In genomic region chr2:84703497-84703896, GRCm38 (mm10) we compare ENCODE assay signal across 18 mouse cellular contexts. TPM values are rescaled to one million over a fixed set of nuclear protein-coding genes. Genes with fewer than 3 reads are reported as not detected.
DNase-seq lines count a peak whose midpoint lies in the region; ATAC-seq lines count a peak whose summit lies in the region.
"Had no signal": no experiment of that assay in that cellular context is flagged by ENCODE, and none has a peak within 500 bp of the region (broad histone marks: within the 10 kb centered on the region; RNA-seq: fewer than 3 reads in every experiment).

No protein-coding gene starts in this region.

- DNase-seq in heart, adult 11 months = peak; percentile 6
- DNase-seq in heart, adult 18-20 months = no peak
- DNase-seq in retina, adult 2 months (ENCODE audit: low read depth, low spot score) = peak; percentile 58
- no peak for DNase-seq in retina, embryonic 14.5 days (ENCODE audit: low spot score)
- DNase-seq in retina, postnatal 7 days (ENCODE audit: low read depth, low spot score) = peak; percentile 25
- DNase-seq in left cerebral cortex, adult 11 months (ENCODE audit: low spot score) = no peak
- no peak for DNase-seq in adrenal gland, postnatal 4 days (ENCODE audit: low spot score in 2 of 2)
- DNase-seq: adrenal gland, adult 8-10 months; adrenal gland, postnatal 25 days; cerebellum, adult 18-20 months; cerebellum, adult 9-11 months; cerebellum, postnatal 25 days; embryo, embryonic 11 days; gastrocnemius, postnatal 25 days had no signal

- peak; percentile 58; the same call in 1 of the 2 replicates for ATAC-seq in megakaryocyte progenitor cell, adult 5-6 weeks (replicated peaks; ENCODE audit: poor library complexity)
- ATAC-seq: activated CD4-positive, CD25-positive, alpha-beta regulatory T cell, adult 4 months; forebrain, embryonic 15.5 days had no signal

RNA-seq across cellular contexts. Expression of gene Zdhhc5, which starts 11.5 kb away (rescaled TPM):
- 10 to 100 TPM; 63.2 to 64.3 TPM for total RNA-seq in heart, adult 18-20 months (2021)
- total RNA-seq in megakaryocyte progenitor cell, adult 5-6 weeks (2015) = 44.0 and 46.1 TPM in 2 replicates
- total RNA-seq in megakaryocyte progenitor cell, adult 5-6 weeks (2017) = 29.1 and 30.6 TPM in 2 replicates
- 10 to 100 TPM; 52.5 to 61.7 TPM for total RNA-seq in adrenal gland, postnatal 4 days (2021)

RNA-seq across cellular contexts. Expression of gene Clp1, which starts 23.7 kb away (rescaled TPM):
- 1 to 10 TPM; 4.3 to 4.4 TPM for total RNA-seq in heart, adult 18-20 months (2021)
- 42.5 and 44.7 TPM in 2 replicates for total RNA-seq in megakaryocyte progenitor cell, adult 5-6 weeks (2015)
- 37.3 and 43.5 TPM in 2 replicates for total RNA-seq in megakaryocyte progenitor cell, adult 5-6 weeks (2017)
- total RNA-seq in adrenal gland, postnatal 4 days (2021) = 10 to 100 TPM; 13.0 to 15.2 TPM

RNA-seq across cellular contexts. Expression of gene Tmx2, which starts 24.6 kb away (rescaled TPM):
- 100 to 1,000 TPM; 114 to 150 TPM for total RNA-seq in heart, adult 18-20 months (2021)
- 75.6 and 78.6 TPM in 2 replicates for total RNA-seq in megakaryocyte progenitor cell, adult 5-6 weeks (2015)
- total RNA-seq in megakaryocyte progenitor cell, adult 5-6 weeks (2017) = 48.1 and 51.0 TPM in 2 replicates
- total RNA-seq in adrenal gland, postnatal 4 days (2021) = 100 to 1,000 TPM; 114 to 116 TPM

RNA-seq across cellular contexts. Expression of gene Med19, which starts 25.3 kb away (rescaled TPM):
- total RNA-seq in heart, adult 18-20 months (2021) = 10 to 100 TPM; 14.7 to 15.2 TPM
- total RNA-seq in megakaryocyte progenitor cell, adult 5-6 weeks (2015) = 30.8 and 40.2 TPM in 2 replicates
- 21.4 and 26.4 TPM in 2 replicates for total RNA-seq in megakaryocyte progenitor cell, adult 5-6 weeks (2017)
- total RNA-seq in adrenal gland, postnatal 4 days (2021) = 10 to 100 TPM; 26.7 to 28.6 TPM

RNA-seq across cellular contexts. Expression of gene Gm28635, which starts 25.7 kb away (rescaled TPM):
- total RNA-seq in heart, adult 18-20 months (2021) = 10 to 100 TPM in 1 of 2 experiments, 1 to 10 TPM in 1; 5.4 to 10.0 TPM
- not detected in 2 replicates for total RNA-seq in megakaryocyte progenitor cell, adult 5-6 weeks (2015)
- 0.44 TPM in 1 of 2 replicates, not detected in the other for total RNA-seq in megakaryocyte progenitor cell, adult 5-6 weeks (2017)
- not detected for total RNA-seq in adrenal gland, postnatal 4 days (2021)
- total RNA-seq: adrenal gland, adult 8-10 months; adrenal gland, postnatal 25 days; hematopoietic stem cell, adult 5-6 weeks had no signal

Comparison
In these comparisons a context has a peak if more than half of its experiments do, and no peak if none do; other contexts are left out.
1. DNase-seq: peak in heart, adult 11 months (single experiment), retina, adult 2 months (single experiment) and retina, postnatal 7 days (single experiment); none in heart, adult 18-20 months (0 of 2), retina, embryonic 14.5 days (single experiment), left cerebral cortex, adult 11 months (single experiment) and adrenal gland, postnatal 4 days (0 of 2).